Mouse (Mus musculus) heart, embryonic 14.5 days (tissue): ENCODE results near the gene Rasl12. TPM values are rescaled to one million over a fixed set of nuclear protein-coding genes. Genes with fewer than 3 reads are reported as not detected.

Experiments used
- ATAC-seq: fragments of 200-750 bp; cut with Nextera tagmentation; 2 replicates; pipeline ENCODE4 v1.8.0; 2017; ENCODE audit warnings: low read depth, moderate TSS enrichment; ENCODE audit not compliant: insufficient number of reproducible peaks, insufficient read depth, low FRiP score
- H3K27ac ChIP-seq, 2 experiments: fragments of 200-500 bp in 1 of 2; fragments of 300-500 bp in 1 of 2; sonication (generic) in 1 of 2; replicated peaks in 1 of 2; 2 replicates each; pipeline ENCODE4 v1.5.1; 2012 to 2014; ENCODE audit warnings: low read depth in 2 of 2, low read length in 2 of 2, control low read depth in 1 of 2, mild to moderate bottlenecking in 1 of 2, mixed read lengths in 1 of 2; ENCODE audit not compliant: control insufficient read depth in 1 of 2, insufficient read depth in 1 of 2
- H3K27me3 ChIP-seq: fragments of 300-500 bp; sonication (generic); 2 replicates; pipeline ENCODE4 v1.6.1; 2014; ENCODE audit warnings: mild to moderate bottlenecking, low read length, control low read depth; ENCODE audit not compliant: control insufficient read depth, insufficient read depth
- H3K36me3 ChIP-seq: fragments of 300-500 bp; sonication (generic); 2 replicates; pipeline ENCODE4 v1.6.1; 2014; ENCODE audit warnings: mild to moderate bottlenecking, control low read depth, low read length, mixed read lengths; ENCODE audit not compliant: control insufficient read depth, insufficient read depth
- H3K4me1 ChIP-seq, 2 experiments: fragments of 200-500 bp in 1 of 2; fragments of 300-500 bp in 1 of 2; sonication (generic) in 1 of 2; 2 replicates each; pipeline ENCODE4 v1.6.1; 2012 to 2014; ENCODE audit warnings: low read length in 2 of 2, control low read depth in 1 of 2, mixed read lengths in 1 of 2; ENCODE audit not compliant: control insufficient read depth in 2 of 2, insufficient read depth in 2 of 2
- H3K4me2 ChIP-seq: fragments of 300-500 bp; sonication (generic); 2 replicates; pipeline ENCODE4 v1.6.1; 2014; ENCODE audit warnings: mild to moderate bottlenecking, low read length
- H3K4me3 ChIP-seq, 2 experiments: fragments of 200-500 bp in 1 of 2; fragments of 300-500 bp in 1 of 2; sonication (generic) in 1 of 2; 2 replicates each; pipeline ENCODE4 v1.5.1; 2012 to 2014; ENCODE audit warnings: low read length in 2 of 2, mild to moderate bottlenecking in 2 of 2, control low read depth in 1 of 2, low read depth in 1 of 2, moderate library complexity in 1 of 2; ENCODE audit not compliant: control insufficient read depth in 1 of 2, insufficient read depth in 1 of 2
- H3K9ac ChIP-seq: fragments of 300-500 bp; sonication (generic); 2 replicates; pipeline ENCODE4 v1.6.1; 2014; ENCODE audit warnings: mild to moderate bottlenecking, low read length
- H3K9me3 ChIP-seq: fragments of 300-500 bp; sonication (generic); 2 replicates; pipeline ENCODE4 v1.6.1; 2016; ENCODE audit warnings: low read length, control low read depth; ENCODE audit not compliant: control insufficient read depth
- WGBS: fragments of 180-500 bp; shearing (Covaris S2); extraction: QIAGEN DNeasy Blood & Tissue Kit; methylation state at CpG from one replicate; pipeline ENCODE4 v1.1.7; 2014; 5-methylcytosine and 5-hydroxymethylcytosine counted together
- polyA plus RNA-seq: library from polyadenylated mRNA; unstranded; fragments of >200 nt; fragmentation: Nextera tagmentation; extraction: Ambion mirVana; gene quantifications from 2 replicates; pipeline ENCODE4 v1.2.1, GENCODE M21; 2014

Gene Rasl12
- polyA plus RNA-seq, 1 experiment from 2014 or later: 6.1 TPM

DNA sequence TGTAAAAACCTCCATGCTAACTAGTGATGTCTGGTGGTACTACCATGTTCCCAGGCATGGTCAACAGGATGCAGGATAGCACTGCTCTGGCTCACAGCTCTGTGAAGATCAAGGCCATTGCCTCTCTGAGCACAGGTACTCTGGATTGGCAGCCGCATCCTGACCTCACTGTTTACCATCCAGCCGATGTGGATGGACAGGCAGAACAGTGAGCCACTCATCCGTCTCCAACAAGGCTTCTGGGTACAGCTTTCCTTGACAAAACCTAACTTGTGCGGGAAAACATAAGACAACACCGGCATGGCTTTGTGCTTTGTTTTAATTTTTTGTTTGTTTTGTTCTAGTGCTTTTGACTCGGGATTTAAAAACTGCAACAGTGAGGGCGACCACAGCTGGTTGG, 32.6 kb upstream of the Rasl12 start:
- Histone ChIP-seq H3K36me3 (peaks cover 15% of the 10 kb centered on the region), H3K4me1 (peaks cover 5 to 11% of the 10 kb centered on the region in 2 experiments), H3K9me3 (no peaks in the 10 kb centered on the region), H3K27ac (no peak overlapping the region), H3K27me3 (no peaks in the 10 kb centered on the region), H3K4me2 (no peak overlapping the region), H3K4me3 (no peak overlapping the region), H3K9ac (no peak overlapping the region)
- no peak for ATAC-seq
- 86% methylated on average over 7 of the region's 7 CpGs for WGBS

DNA sequence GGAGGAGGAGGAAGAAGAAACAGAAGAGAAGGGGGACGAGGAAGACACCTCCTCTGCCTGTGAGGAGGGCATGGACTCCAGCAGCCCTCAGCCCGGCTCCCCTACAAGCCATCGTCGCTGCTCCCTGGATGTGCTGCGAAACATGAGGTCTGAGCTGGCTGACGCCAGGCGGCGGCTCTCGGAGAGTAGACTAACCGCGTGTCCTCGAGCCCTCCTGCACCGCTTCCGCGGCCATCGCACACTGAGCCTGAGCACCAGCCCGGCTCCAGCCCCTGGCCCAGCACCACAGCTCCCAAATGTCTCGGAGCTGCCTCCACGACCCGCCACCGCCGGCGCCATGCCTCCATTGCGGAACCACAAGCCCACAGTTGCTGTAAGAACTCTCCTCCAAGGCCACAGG, 26.6 kb upstream of the Rasl12 start:
- H3K27me3 ChIP-seq: no peaks in the 10 kb centered on the region
- no peak overlapping the region for H3K4me2 ChIP-seq
- H3K9me3 ChIP-seq: no peaks in the 10 kb centered on the region
- peaks cover 4% of the 10 kb centered on the region; the same call in 1 of the 2 replicates for H3K36me3 ChIP-seq
- WGBS: 67% methylated on average over 24 of the region's 24 CpGs
- no peak overlapping the region for H3K4me3 ChIP-seq
- no peak overlapping the region for H3K27ac ChIP-seq
- H3K9ac ChIP-seq: no peak overlapping the region
- H3K4me1 ChIP-seq: peaks cover 0 to 2% of the 10 kb centered on the region in 2 experiments; a peak in 1 of 4 replicates
- ATAC-seq: no peak

- Histone ChIP-seq H3K9ac (no peak overlapping the region), H3K4me2 (no peak overlapping the region), H3K27me3 (no peaks in the 10 kb centered on the region), H3K4me3 (no peak overlapping the region), H3K36me3 (peaks cover 4% of the 10 kb centered on the region; the same call in 1 of the 2 replicates), H3K4me1 (peaks cover 0 to 2% of the 10 kb centered on the region in 2 experiments; a peak in 1 of 4 replicates), H3K9me3 (no peaks in the 10 kb centered on the region), H3K27ac (no peak overlapping the region)
- WGBS: 69% methylated on average over 4 of the region's 4 CpGs
- ATAC-seq: no peak
These were observed 25.9 kb upstream of the Rasl12 start for GRCm38 (mm10) chr9:65372449-65372848.

- no peak overlapping the region for H3K27ac ChIP-seq
- WGBS: 66% methylated on average over 5 of the region's 5 CpGs
- ATAC-seq: no peak
- H3K36me3 ChIP-seq: peaks cover 6% of the 10 kb centered on the region; the same call in 1 of the 2 replicates
- no peaks in the 10 kb centered on the region for H3K9me3 ChIP-seq
- H3K4me2 ChIP-seq: no peak overlapping the region
- H3K4me1 ChIP-seq: peaks cover 0 to 2% of the 10 kb centered on the region in 2 experiments; a peak in 1 of 4 replicates
- H3K27me3 ChIP-seq: no peaks in the 10 kb centered on the region
- H3K9ac ChIP-seq: no peak overlapping the region
- no peak overlapping the region for H3K4me3 ChIP-seq
These were observed 23.7 kb upstream of the Rasl12 start for GRCm38 (mm10) chr9:65374468-65375162.

DNA sequence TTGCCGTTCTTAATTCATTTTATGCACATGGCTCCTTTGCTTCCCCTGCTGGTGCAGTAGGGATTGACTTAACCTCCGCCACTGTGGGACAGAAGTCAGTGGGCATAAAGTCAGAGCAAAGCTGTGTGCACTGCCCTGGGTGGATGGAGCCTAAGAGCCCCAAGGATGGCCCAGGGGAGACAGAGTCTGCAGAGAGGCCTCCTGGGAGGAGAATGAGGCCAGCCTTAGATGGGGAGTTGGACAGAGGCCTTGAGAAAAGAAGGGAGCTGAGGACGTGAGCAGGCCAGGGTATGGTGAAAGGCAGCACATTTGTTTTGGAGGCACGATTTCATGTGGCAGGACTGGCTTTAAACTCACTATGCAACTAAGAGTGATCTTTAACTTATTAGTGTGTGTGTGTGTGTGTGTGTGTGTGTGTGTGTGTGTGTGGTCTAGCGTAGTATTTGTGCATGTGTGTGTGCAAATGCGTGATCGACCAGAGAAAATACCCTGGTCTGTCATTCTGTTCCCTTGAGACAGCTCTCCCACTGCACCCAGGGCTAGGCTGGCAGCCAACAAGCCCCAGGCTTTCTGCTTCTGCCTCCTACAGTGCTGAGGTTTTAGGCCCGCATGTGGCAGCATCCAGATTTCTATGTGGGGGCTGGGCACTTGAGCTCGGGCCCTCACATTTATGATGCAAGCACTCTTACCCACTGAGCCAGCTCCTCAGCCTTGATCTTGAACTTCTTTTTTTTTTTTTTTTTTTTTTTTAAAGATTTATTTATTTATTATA, 23.0 kb upstream of the Rasl12 start:
- no peaks in the 10 kb centered on the region for H3K27me3 ChIP-seq
- H3K9ac ChIP-seq: no peak overlapping the region
- no peak overlapping the region for H3K4me3 ChIP-seq
- no peak overlapping the region for H3K4me2 ChIP-seq
- ATAC-seq: no peak
- H3K9me3 ChIP-seq: no peaks in the 10 kb centered on the region
- H3K36me3 ChIP-seq: peaks cover 6% of the 10 kb centered on the region; the same call in 1 of the 2 replicates
- WGBS: 80% methylated on average over 9 of the region's 9 CpGs
- H3K4me1 ChIP-seq: peaks cover 0 to 2% of the 10 kb centered on the region in 2 experiments; a peak in 1 of 4 replicates
- no peak overlapping the region for H3K27ac ChIP-seq

DNA sequence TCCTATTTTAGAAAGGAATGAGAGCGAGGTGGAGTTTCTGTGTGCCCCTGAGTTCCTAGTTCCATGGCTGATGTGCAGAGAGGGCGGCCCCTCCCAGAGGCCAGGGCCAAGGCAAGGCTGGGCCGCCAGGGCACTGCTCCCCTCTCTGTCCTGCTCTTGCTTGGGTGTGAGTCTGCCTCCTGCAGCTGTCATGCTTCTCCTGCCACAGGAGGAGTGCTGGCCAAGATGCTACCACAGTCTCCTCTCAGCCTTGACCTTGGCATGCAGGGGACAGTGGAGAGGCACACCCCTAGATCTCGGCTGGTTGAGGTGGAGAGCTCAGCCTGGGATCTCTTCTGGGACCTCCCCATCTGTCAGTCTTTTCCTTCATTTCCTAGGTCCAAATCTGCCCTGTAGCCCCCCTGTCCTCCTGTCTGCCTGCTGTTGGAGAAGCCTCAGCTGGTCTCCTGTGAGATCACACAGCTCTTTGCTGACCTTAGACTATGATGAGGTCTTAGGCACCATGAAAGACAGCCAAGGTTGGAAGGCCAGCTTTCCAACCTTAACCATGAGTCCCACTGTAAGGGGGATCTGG, 17.2 kb upstream of the Rasl12 start:
- H3K4me1 ChIP-seq: peaks cover 7 to 9% of the 10 kb centered on the region in 2 experiments; a peak in 2 of 4 replicates
- no peaks in the 10 kb centered on the region for H3K27me3 ChIP-seq
- H3K4me3 ChIP-seq: no peak overlapping the region
- no peaks in the 10 kb centered on the region for H3K9me3 ChIP-seq
- peaks cover 2% of the 10 kb centered on the region; the same call in 1 of the 2 replicates for H3K36me3 ChIP-seq
- 62% methylated on average over 4 of the region's 4 CpGs for WGBS
- no peak overlapping the region for H3K4me2 ChIP-seq
- no peak overlapping the region for H3K9ac ChIP-seq
- no peak for ATAC-seq
- H3K27ac ChIP-seq: no peak overlapping the region

DNA sequence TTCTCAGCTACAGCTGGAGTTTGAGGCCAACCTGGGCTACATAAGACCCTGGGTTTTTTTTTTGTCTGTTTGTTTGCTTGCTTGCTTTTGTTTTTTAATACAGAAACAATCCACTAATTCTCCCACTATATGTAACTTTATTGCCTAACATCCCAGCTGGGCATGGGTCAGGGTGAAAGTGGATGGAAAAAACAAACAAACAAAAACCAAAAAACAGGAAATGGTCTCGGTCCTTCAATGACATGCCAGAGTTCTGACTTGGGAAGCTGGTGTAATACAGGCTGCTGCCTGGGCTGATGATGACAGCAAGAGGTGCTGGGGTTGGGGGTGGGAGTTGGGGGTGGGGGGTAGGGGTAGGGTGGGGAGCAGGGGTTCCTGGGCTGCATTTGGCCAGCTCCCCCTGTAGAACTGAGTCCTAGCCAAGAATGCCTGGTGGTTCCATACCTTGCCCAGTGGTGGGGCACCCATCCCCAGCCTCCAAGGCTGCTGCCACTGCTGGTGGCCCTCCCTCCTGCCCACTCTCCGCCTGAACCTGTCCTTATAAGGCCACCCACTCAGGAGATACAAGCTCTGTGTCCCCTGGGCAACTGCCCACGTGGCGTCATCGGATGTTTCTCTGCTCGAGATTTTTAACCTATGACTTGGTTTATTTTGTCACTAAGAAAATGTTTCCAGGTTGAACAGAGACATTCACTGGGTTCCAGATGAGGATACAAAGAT, 16.1 kb upstream of the Rasl12 start:
- Histone ChIP-seq H3K27ac (no peak overlapping the region), H3K4me1 (peaks cover 7 to 9% of the 10 kb centered on the region in 2 experiments; a peak in 2 of 4 replicates), H3K4me2 (no peak overlapping the region), H3K9me3 (no peaks in the 10 kb centered on the region), H3K27me3 (no peaks in the 10 kb centered on the region), H3K36me3 (peaks cover 2% of the 10 kb centered on the region; the same call in 1 of the 2 replicates), H3K4me3 (no peak overlapping the region), H3K9ac (peak overlapping the region; percentile 31; the same call in 1 of the 2 replicates)
- WGBS: 50% methylated on average over 6 of the region's 6 CpGs
- ATAC-seq: no peak
